Mouse (Mus musculus): ENCODE measurements around the gene Cd3eap. TPM values are rescaled to one million over a fixed set of nuclear protein-coding genes. Genes with fewer than 3 reads are reported as not detected.

The Cd3eap gene
- total and polyA plus RNA-seq, 3 experiments: 14.4 to 36.9 (median 22.6) TPM

DNA sequence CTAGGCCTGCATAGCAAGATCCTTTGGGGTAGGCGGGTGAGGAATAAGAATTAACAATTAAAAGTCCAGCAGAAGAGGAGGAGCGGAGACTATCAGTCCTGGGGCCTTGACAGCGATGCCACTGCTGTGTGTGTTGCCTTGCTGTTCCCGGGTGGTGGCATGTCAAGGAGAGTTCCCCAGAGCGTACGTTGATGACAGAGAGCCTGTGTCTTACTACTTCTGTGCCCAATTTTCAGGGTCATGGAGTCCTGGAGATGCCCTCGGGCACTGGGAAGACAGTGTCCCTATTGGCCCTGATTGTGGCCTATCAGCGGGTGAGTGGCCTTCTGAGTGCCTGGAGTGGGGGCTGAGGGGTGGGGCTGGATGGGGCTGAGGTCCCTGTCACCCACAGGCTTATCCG is 24.4 kb upstream of the Cd3eap start:
- no peaks in the 10 kb centered on the region for H3K9me3 ChIP-seq (replicated peaks; ENCODE audit: low read length)
- no peaks in the 10 kb centered on the region for H3K27me3 ChIP-seq (replicated peaks)
- in situ Hi-C loops (cut with MboI; ENCODE audit: low pct_ligation_motif_present, low pct_unique_long_range_greater_than_20kb, low sequenced_read_pairs): no loop called here
- H3K79me2 ChIP-seq (replicated peaks; ENCODE audit: control insufficient read depth, extremely low read depth, insufficient read depth, poor library complexity, severe bottlenecking): peaks cover 24% of the 10 kb centered on the region
- H3K36me3 ChIP-seq (replicated peaks in 1 of 2; ENCODE audit: control insufficient read depth in 1 of 2, insufficient read depth in 1 of 2, low read length in 1 of 2): peaks cover 48 to 54% of the 10 kb centered on the region in 2 experiments
- no peak overlapping the region for H3K4me2 ChIP-seq (ENCODE audit: insufficient read depth, low read depth, poor library complexity, severe bottlenecking)
- H3K9ac ChIP-seq (ENCODE audit: insufficient read depth, low read depth): no peak overlapping the region
- H3K4me1 ChIP-seq (ENCODE audit: control insufficient read depth in 1 of 2, insufficient read depth in 2 of 2): peaks cover 3 to 9% of the 10 kb centered on the region in 2 experiments; a peak in 3 of 4 replicates
- no peak for DNase-seq (ENCODE audit: extremely low read depth)
- TF ChIP-seq MAFK (IDR thresholded peaks at IDR 0.05; ENCODE audit: insufficient replicate concordance, low read length) (no peak), POLR2AphosphoS2 (IDR thresholded peaks at IDR 0.05; ENCODE audit: low read depth, low read length) (no peak), MAX (IDR thresholded peaks at IDR 0.05; ENCODE audit: low read length) (no peak), NRF1 (IDR thresholded peaks at IDR 0.05; ENCODE audit: low read depth, low read length) (no peak), RAD21 (IDR thresholded peaks at IDR 0.05; ENCODE audit: low read depth, low read length) (no peak), ZNF384 (IDR thresholded peaks at IDR 0.05; ENCODE audit: low read depth, low read length) (no peak), USF2 (conservative IDR thresholded peaks at IDR 0.05; ENCODE audit: low read depth, low read length) (no peak), RCOR1 (conservative IDR thresholded peaks at IDR 0.05; ENCODE audit: low read depth, low read length) (no peak), MYC (IDR thresholded peaks at IDR 0.05; ENCODE audit: low read depth, low read length) (no peak), ZMIZ1 (IDR thresholded peaks at IDR 0.05; ENCODE audit: low read depth, low read length) (no peak), SMC3 (IDR thresholded peaks at IDR 0.05; ENCODE audit: low read depth, low read length) (no peak), BHLHE40 (IDR thresholded peaks at IDR 0.05; ENCODE audit: low read depth, low read length) (no peak), JUN (IDR thresholded peaks at IDR 0.05; ENCODE audit: insufficient read depth, low read depth, low read length) (no peak)
- no peak overlapping the region for H3K4me3 ChIP-seq (replicated peaks in 1 of 3; ENCODE audit: low read depth in 2 of 3, low read length in 2 of 3, poor library complexity in 1 of 3)
- H3K27ac ChIP-seq (ENCODE audit: insufficient read depth, low read depth): no peak overlapping the region
- dilution Hi-C loops (cut with MboI; ENCODE audit: extremely low pct_ligation_motif_present, extremely low pct_unique_long_range_greater_than_20kb, low sequenced_read_pairs): no loop called here

DNA sequence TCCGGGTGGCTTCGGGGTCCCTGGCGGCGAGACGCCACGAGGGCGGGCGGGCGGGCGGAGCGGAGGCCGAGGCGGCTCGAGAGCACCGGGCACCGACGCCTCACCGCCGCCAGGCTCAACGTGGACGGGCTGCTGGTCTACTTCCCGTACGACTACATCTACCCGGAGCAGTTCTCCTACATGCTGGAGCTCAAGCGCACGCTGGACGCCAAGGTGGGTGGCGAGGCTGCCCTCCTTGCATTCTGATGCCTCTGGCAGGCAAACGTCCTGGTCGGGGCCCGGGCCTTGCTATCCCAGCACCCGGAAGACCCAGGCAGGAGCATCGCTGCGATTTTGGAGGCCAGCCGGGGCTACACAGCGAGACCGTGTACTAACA is 22.9 kb upstream of the Cd3eap start:
- Histone ChIP-seq H3K9ac (ENCODE audit: insufficient read depth, low read depth) (peak overlapping the region; percentile 69), H3K27ac (ENCODE audit: insufficient read depth, low read depth) (no peak overlapping the region), H3K79me2 (replicated peaks; ENCODE audit: control insufficient read depth, extremely low read depth, insufficient read depth, poor library complexity, severe bottlenecking) (peaks cover 24% of the 10 kb centered on the region), H3K27me3 (replicated peaks) (no peaks in the 10 kb centered on the region), H3K9me3 (replicated peaks; ENCODE audit: low read length) (no peaks in the 10 kb centered on the region), H3K4me2 (ENCODE audit: insufficient read depth, low read depth, poor library complexity, severe bottlenecking) (peak overlapping the region; percentile 79), H3K4me3 (replicated peaks in 1 of 3; ENCODE audit: low read depth in 2 of 3, low read length in 2 of 3, poor library complexity in 1 of 3) (peak overlapping the region; percentile 60 to 88 (median 84)), H3K36me3 (replicated peaks in 1 of 2; ENCODE audit: control insufficient read depth in 1 of 2, insufficient read depth in 1 of 2, low read length in 1 of 2) (peaks cover 35 to 40% of the 10 kb centered on the region in 2 experiments), H3K4me1 (ENCODE audit: control insufficient read depth in 1 of 2, insufficient read depth in 2 of 2) (peaks cover 3 to 9% of the 10 kb centered on the region in 2 experiments; a peak in 3 of 4 replicates)
- TF ChIP-seq CHD1 (IDR thresholded peaks at IDR 0.05; ENCODE audit: low read depth, low read length) (no peak), NRF1 (IDR thresholded peaks at IDR 0.05; ENCODE audit: low read depth, low read length) (0 out of 2 replicates have a peak, but pooled peaks have one; percentile 15), TCF12 (IDR thresholded peaks at IDR 0.05; ENCODE audit: low read depth, low read length) (no peak), TBP (conservative IDR thresholded peaks at IDR 0.05; ENCODE audit: low read depth, low read length) (no peak), MXI1 (IDR thresholded peaks at IDR 0.05; ENCODE audit: low read depth, low read length) (no peak; the same call in 1 of the 2 replicates), ELF1 (IDR thresholded peaks at IDR 0.05; ENCODE audit: low read depth, low read length) (peak; percentile 32; the same call in 1 of the 2 replicates), UBTF (IDR thresholded peaks at IDR 0.05; ENCODE audit: low read depth, low read length) (no peak), MEF2A (IDR thresholded peaks at IDR 0.05; ENCODE audit: borderline replicate concordance, low read depth, low read length) (no peak)
- dilution Hi-C loops (cut with MboI; ENCODE audit: extremely low pct_ligation_motif_present, extremely low pct_unique_long_range_greater_than_20kb, low sequenced_read_pairs) (no loop called here), in situ Hi-C loops (cut with MboI; ENCODE audit: low pct_ligation_motif_present, low pct_unique_long_range_greater_than_20kb, low sequenced_read_pairs) (no loop called here)
- no peak for DNase-seq (ENCODE audit: extremely low read depth)
